Mouse (Mus musculus): ENCODE results near the gene Nat8.
"Not testable (repeated sequence)": the region's sequence is repeated elsewhere in the genome, so short reads cannot be mapped to it uniquely, and the experiment has no call there.

The Nat8 gene

GRCm38 (mm10) chr6:85835104-85835503 lies 3.2 kb upstream of the Nat8 start:
- not testable (repeated sequence) for DNase-seq

DNA sequence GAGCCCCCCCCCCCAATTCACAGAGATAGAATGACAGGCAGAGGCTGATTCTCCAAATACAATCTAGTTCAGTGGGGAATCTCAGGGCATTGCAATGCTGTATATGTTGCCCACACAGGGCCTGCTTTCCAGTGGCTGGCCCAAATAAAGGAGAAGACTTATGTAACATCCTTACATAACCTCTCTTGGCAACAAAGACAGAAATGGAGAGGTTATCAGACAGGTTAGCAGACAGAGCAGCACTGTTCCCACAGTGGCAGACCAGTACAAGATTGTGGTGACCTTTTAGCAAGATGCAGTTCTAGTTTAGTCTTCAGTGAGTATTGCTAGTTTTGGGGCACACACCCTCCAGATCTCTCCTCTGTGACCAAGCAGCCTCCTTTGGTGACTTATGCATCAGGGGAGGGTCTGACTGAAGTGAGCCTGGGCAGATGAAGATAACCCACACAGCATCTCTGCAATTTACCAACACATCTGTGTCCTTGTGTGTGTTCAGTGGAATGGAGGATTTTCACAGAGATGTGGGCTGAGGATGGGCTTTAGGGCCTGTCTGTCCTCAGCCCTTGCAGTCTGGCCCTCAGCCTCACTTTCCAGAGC lies 2.7 kb upstream of the Nat8 start:
- DNase-seq: not testable (repeated sequence)

DNA sequence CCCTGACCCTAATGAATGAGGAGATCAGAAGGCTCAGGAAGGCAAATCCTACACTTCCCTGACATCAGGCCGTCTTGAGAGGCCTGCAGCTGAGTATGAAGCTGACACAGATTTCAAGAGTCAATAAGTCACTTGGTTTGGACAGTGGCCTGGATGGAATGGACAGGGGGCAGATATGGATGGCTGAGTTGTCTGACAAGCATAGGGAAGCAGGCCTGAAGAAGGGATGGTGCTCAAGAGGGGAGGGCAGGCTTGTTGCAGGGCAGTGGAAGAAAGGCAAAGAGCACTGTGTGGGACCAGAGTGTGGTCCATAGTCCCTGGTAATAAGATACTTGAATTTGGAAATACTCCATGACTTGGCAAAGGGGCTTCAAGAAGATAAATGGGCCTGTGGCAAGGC lies 2.4 kb downstream of the Nat8 start:
- no peak for DNase-seq

GRCm38 (mm10) chr6:85825886-85826285 lies 6.0 kb downstream of the Nat8 start:
- DNase-seq: no peak

- no peak for DNase-seq
These were observed 8.3 kb downstream of the Nat8 start for GRCm38 (mm10) chr6:85823382-85824090.

GRCm38 (mm10) chr6:85822286-85822685 lies 9.6 kb downstream of the Nat8 start:
- DNase-seq: no peak

DNA sequence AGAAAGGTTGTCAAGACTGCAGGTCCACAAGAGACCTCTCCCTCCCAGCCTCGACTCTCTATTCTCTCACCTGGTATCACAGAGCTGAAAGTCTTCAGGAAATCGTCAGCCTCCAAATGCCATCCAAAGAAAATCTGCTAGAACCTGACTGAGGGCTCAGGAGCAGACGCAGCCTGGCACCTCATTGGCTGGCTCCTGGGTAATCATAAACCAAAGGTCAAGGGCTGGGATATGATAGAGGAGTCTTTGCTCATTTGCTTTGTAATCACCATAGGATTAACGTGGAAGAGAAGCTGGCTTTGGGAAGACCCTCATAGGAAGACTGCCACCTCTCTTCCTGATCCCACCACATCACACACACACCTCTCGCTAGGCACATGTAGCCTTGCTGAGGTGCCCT lies 11.0 kb downstream of the Nat8 start, which contains the start of the genes Nat8f6 and Nat8f5:
TSS of gene Nat8f6 (minus strand) at position 118 of the 400 bp plus-strand sequence.
TSS of gene Nat8f5 (minus strand) at position 136 of the 400 bp plus-strand sequence.
- no peak for DNase-seq

DNA sequence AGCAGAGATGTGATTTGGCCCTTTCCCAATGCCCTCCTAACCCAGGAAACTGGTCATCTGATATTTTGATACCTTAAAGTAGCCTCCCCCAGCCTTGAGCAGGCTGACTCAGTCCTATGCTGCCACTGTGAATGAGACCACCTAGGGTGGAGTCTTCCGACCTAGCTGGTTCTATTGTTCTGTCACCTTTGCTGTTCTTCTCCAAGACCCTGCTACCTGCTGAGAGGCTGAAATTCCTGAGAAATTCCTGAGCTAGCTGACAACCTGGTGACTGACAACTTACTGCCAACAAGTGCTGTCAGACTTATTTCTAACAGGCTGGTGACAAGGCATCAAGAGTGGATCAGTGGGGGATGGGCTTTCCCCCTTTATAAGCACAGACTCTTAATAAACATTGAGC lies 13.5 kb downstream of the Nat8 start:
- no peak for DNase-seq

DNA sequence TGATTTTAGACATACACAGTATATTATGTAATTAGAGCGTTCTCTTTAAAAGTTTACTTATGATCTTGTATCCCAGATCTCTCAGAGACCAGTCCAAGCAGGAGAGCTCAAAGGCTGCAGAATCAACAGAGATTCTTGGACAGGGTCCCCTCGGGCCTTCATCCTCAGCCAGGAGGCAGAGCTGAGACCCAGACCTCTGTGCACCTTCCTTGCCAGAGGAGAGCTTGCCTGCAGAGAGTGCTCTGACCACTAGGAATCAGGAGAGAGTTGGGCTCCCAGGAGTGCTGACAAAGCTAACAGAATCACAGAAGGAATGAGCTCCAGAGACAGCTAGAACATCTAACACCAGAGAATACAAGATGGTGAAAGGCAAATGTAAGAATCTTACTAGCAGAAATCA lies 18.5 kb downstream of the Nat8 start:
- no peak for DNase-seq

DNA sequence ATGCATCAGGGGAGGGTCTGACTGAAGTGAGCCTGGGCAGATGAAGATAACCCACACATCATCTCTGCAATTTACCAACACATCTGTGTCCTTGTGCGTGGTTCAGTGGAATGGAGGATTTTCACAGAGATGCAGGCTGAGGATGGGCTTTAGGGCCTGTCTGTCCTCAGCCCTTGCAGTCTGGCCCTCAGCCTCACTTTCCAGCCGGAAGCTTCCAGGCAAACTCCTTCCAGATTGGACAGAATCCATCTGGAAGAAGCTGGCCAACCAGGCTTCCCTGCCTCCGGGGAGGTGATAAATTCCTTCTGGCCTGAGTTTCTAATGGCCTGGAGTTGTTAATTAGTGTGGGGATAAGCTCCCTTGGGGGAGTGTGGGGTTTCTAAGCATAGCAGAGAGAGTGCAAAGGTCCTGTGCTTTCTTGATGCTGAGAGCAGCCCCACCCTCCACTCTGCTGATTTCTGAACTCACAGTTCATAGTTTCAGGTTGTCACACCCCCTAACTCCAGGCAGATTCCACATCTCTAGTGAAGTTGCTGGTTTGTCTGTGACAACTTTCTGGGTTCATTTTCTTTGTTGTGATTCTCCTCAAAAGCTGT lies 20.8 kb downstream of the Nat8 start:
- DNase-seq: not testable (repeated sequence)

GRCm38 (mm10) chr6:85810514-85810913 lies 21.4 kb downstream of the Nat8 start:
- not testable (repeated sequence) for DNase-seq

DNA sequence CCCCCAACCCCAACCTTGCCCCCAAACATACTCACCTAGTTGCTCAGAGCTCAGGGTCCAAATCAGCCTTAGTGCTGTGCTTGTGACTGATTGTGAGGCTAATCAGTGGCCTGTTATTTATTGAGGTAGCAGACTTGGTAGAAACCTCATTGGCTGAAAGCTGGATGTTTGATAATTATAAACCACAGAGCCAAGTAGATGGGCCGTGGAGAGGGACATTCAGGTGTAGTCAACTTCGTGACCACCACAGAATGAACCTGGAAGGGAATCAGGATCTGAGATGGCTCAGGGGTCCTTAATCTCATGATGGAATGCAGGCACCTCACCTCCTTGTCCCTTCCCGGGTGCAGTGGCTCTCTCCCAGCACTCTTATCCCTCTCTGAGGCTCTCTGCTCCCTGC lies 22.1 kb downstream of the Nat8 start:
- DNase-seq: not testable (repeated sequence)

GRCm38 (mm10) chr6:85803180-85803579 lies 28.7 kb downstream of the Nat8 start:
- DNase-seq: not testable (repeated sequence)
